Mouse (Mus musculus) kidney, adult 2 months (tissue): ENCODE measurements around the gene Proser3. TPM values are rescaled to one million over a fixed set of nuclear protein-coding genes. Genes with fewer than 3 reads are reported as not detected.

Experiments
- DNase-seq: peaks from one replicate; pipeline ENCODE4 v3.0.0; 2021
- H3K27ac ChIP-seq: fragments of 200-500 bp; 2 replicates; pipeline ENCODE4 v1.5.1; 2012; ENCODE audit warnings: low read depth, low read length, control low read depth, inconsistent platforms; ENCODE audit not compliant: insufficient read depth
- H3K27me3 ChIP-seq: fragments of 200-500 bp; replicated peaks from 2 replicates; pipeline ENCODE4 v1.6.1; 2012; ENCODE audit warnings: mild to moderate bottlenecking, moderate library complexity, low read length, inconsistent platforms; ENCODE audit not compliant: control insufficient read depth, insufficient read depth
- H3K36me3 ChIP-seq: fragments of 200-500 bp; 2 replicates; pipeline ENCODE4 v1.6.1; 2012; ENCODE audit warnings: mild to moderate bottlenecking, moderate library complexity, low read length, inconsistent platforms; ENCODE audit not compliant: control insufficient read depth, insufficient read depth
- H3K4me1 ChIP-seq: fragments of 200-500 bp; 2 replicates; pipeline ENCODE4 v1.6.1; 2011; ENCODE audit warnings: low read length; ENCODE audit not compliant: control insufficient read depth, insufficient read depth
- H3K4me3 ChIP-seq: fragments of 200-500 bp; 2 replicates; pipeline ENCODE4 v1.5.1; 2011; ENCODE audit warnings: mild to moderate bottlenecking, low read depth, low read length, control low read depth; ENCODE audit not compliant: insufficient read depth
- CTCF ChIP-seq: fragments of 200-500 bp; conservative IDR thresholded peaks from 2 replicates; pipeline ENCODE4 v1.5.1; 2011; ENCODE audit warnings: low read depth, mild to moderate bottlenecking, control low read depth, low read length, moderate library complexity, mixed read lengths; ENCODE audit not compliant: insufficient read depth, insufficient read length
- POLR2A ChIP-seq: fragments of 200-500 bp; IDR thresholded peaks from one replicate; pipeline ENCODE4 v1.6.1; 2011; ENCODE audit warnings: low read depth, low read length, control low read depth
- WGBS: fragments of 180-500 bp; shearing (Covaris S2); methylation state at CpG from one replicate; pipeline ENCODE4 v1.1.7; 2018; 5-methylcytosine and 5-hydroxymethylcytosine counted together
- polyA plus RNA-seq: library from polyadenylated mRNA; depleted of rRNA; stranded (reverse); fragments of >200 nt; gene quantifications from 2 replicates; pipeline ENCODE4 v1.2.3, GENCODE M21; 2012

The Proser3 gene
- polyA plus RNA-seq, 1 experiment: 7.1 TPM

- WGBS: 77% methylated on average over 10 of the region's 10 CpGs
- H3K36me3 ChIP-seq: no peaks in the 10 kb centered on the region
- TF ChIP-seq POLR2A (no peak), CTCF (no peak)
- H3K4me1 ChIP-seq: peaks cover 4% of the 10 kb centered on the region; the same call in 1 of the 2 replicates
- H3K4me3 ChIP-seq: no peak overlapping the region
- H3K27me3 ChIP-seq: no peaks in the 10 kb centered on the region; the same call in 1 of the 2 replicates
- no peak overlapping the region for H3K27ac ChIP-seq
- no peak for DNase-seq
Measured at GRCm38 (mm10) chr7:30593579-30594509, 41.7 kb upstream of the Proser3 start.

- no peak overlapping the region for H3K27ac ChIP-seq
- TF ChIP-seq POLR2A: no peak
- TF ChIP-seq CTCF: no peak
- H3K4me1 ChIP-seq: peaks cover 4% of the 10 kb centered on the region; the same call in 1 of the 2 replicates
- H3K36me3 ChIP-seq: no peaks in the 10 kb centered on the region
- H3K27me3 ChIP-seq: no peaks in the 10 kb centered on the region
- WGBS: 63% methylated on average over 5 of the region's 5 CpGs
- no peak overlapping the region for H3K4me3 ChIP-seq
- no peak for DNase-seq
Measured at GRCm38 (mm10) chr7:30592772-30593423, 40.8 kb upstream of the Proser3 start.

- no peaks in the 10 kb centered on the region for H3K36me3 ChIP-seq
- WGBS: 73% methylated on average over 4 of the region's 4 CpGs
- TF ChIP-seq POLR2A (no peak), CTCF (no peak)
- H3K27ac ChIP-seq: no peak overlapping the region
- H3K27me3 ChIP-seq: no peaks in the 10 kb centered on the region
- H3K4me3 ChIP-seq: no peak overlapping the region
- peaks cover 10% of the 10 kb centered on the region; the same call in 1 of the 2 replicates for H3K4me1 ChIP-seq
- DNase-seq: no peak
Measured at GRCm38 (mm10) chr7:30591605-30591951, 39.5 kb upstream of the Proser3 start.

GRCm38 (mm10) chr7:30590927-30591604, 39.0 kb upstream of the Proser3 start:
- H3K4me1 ChIP-seq: peaks cover 10% of the 10 kb centered on the region; the same call in 1 of the 2 replicates
- WGBS: 89% methylated on average over 9 of the region's 9 CpGs
- H3K4me3 ChIP-seq: no peak overlapping the region
- no peaks in the 10 kb centered on the region for H3K36me3 ChIP-seq
- no peak for DNase-seq
- no peaks in the 10 kb centered on the region for H3K27me3 ChIP-seq
- no peak for TF ChIP-seq CTCF
- no peak for TF ChIP-seq POLR2A
- no peak overlapping the region for H3K27ac ChIP-seq

GRCm38 (mm10) chr7:30589435-30590301, 37.6 kb upstream of the Proser3 start:
- WGBS: 16% methylated on average over 40 of the region's 40 CpGs
- Histone ChIP-seq H3K27ac (peak overlapping the region; percentile 82), H3K27me3 (no peaks in the 10 kb centered on the region), H3K36me3 (no peaks in the 10 kb centered on the region), H3K4me1 (peaks cover 10% of the 10 kb centered on the region; the same call in 1 of the 2 replicates), H3K4me3 (peak overlapping the region; percentile 61)
- peak; percentile 86 for TF ChIP-seq CTCF
- TF ChIP-seq POLR2A: no peak
- DNase-seq: peak; percentile 92

GRCm38 (mm10) chr7:30588676-30589434, 36.8 kb upstream of the Proser3 start, which contains the start of gene Kmt2b:
TSS of gene Kmt2b (minus strand) at chr7:30588726.
- DNase-seq: peak; percentile 99
- WGBS: under 1% methylated on average over 55 of the region's 68 CpGs
- Histone ChIP-seq H3K27ac (peak within 1 kb of the TSS; percentile 91), H3K4me3 (peak within 1 kb of the TSS; percentile 61), H3K4me1 (peaks cover 10% of the 10 kb centered on the region; the same call in 1 of the 2 replicates), H3K36me3 (no peaks in the 10 kb centered on the region; the same call in 1 of the 2 replicates), H3K27me3 (no peaks in the 10 kb centered on the region)
- TF ChIP-seq CTCF (no peak), POLR2A (peak; percentile 86)
